Mouse (Mus musculus): ENCODE measurements around the gene Srebf1.

GRCm38 (mm10) chr11:60196344-60196743 lies 26.0 kb downstream of the Srebf1 start:
- TF ChIP-seq CTCF (IDR thresholded peaks at IDR 0.05; ENCODE audit: control insufficient read depth, insufficient read depth, insufficient read length), result no peak
- TF ChIP-seq MYOG (IDR thresholded peaks at IDR 0.05; ENCODE audit: control insufficient read depth, extremely low read depth, insufficient read length), result no peak
- TF ChIP-seq USF1 (IDR thresholded peaks at IDR 0.05; ENCODE audit: low read depth), result no peak

Data from C2C12 (cell line).